ENCODE assay signal across 29 mouse cellular contexts in the genomic region with DNA sequence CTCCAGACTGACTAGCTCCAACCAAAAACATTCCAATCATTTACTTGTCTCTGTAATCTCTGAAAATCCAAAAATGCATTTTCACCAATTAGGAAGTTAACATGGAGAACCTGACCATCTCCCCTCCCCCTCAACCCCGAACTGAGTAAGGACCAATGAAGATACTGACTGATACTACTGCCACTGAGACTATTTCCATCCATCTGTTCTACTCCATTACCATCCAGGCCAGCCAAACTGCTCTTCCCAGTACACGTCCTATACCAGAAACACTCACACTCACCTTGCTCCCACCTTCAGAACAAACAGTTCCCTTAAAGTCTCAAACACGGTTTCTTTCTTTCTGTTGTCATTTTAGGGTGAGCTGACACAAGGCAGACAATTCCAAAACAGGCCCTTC. TPM values are rescaled to one million over a fixed set of nuclear protein-coding genes. Genes with fewer than 3 reads are reported as not detected.
DNase-seq lines count a peak whose midpoint lies in the region; ATAC-seq and TF ChIP-seq lines count a peak whose summit lies in the region.
"Had no signal": no experiment of that assay in that cellular context is flagged by ENCODE, and none has a peak within 500 bp of the region (broad histone marks: within the 10 kb centered on the region; RNA-seq: fewer than 3 reads in every experiment).

No protein-coding gene starts in this region.

- peak overlapping the region; percentile 53 for H3K27ac ChIP-seq in forebrain, embryonic 13.5 days
- no peak overlapping the region for H3K27ac ChIP-seq in forebrain, embryonic 11.5 days (ENCODE audit: low read depth, low read length)
- peak overlapping the region; percentile 23 for H3K27ac ChIP-seq in hindbrain, embryonic 14.5 days
- no peak overlapping the region for H3K27ac ChIP-seq in hindbrain, postnatal 0 days
- H3K27ac ChIP-seq in forebrain, embryonic 16.5 days (ENCODE audit: low read length), result peak overlapping the region; percentile 68
- H3K27ac ChIP-seq in midbrain, embryonic 16.5 days (ENCODE audit: low read length), result peak overlapping the region; percentile 65
- H3K27ac ChIP-seq: embryonic facial prominence, embryonic 13.5 days; heart, embryonic 10.5 days; heart, embryonic 15.5 days; limb, embryonic 12.5 days; liver, embryonic 15.5 days; stomach, embryonic 15.5 days had no signal

- H3K9ac ChIP-seq in forebrain, embryonic 13.5 days, result no peak overlapping the region
- H3K9ac ChIP-seq in forebrain, embryonic 11.5 days (ENCODE audit: low read length), result no peak overlapping the region
- H3K9ac ChIP-seq in hindbrain, embryonic 14.5 days, result no peak overlapping the region
- H3K9ac ChIP-seq in hindbrain, postnatal 0 days (replicated peaks; ENCODE audit: low read length), result no peak overlapping the region
- no peak overlapping the region; the same call in 1 of the 2 replicates for H3K9ac ChIP-seq in forebrain, embryonic 16.5 days (replicated peaks; ENCODE audit: low read depth, low read length)
- no peak overlapping the region for H3K9ac ChIP-seq in midbrain, embryonic 16.5 days (ENCODE audit: low read depth, low read length)
- H3K9ac ChIP-seq: embryonic facial prominence, embryonic 13.5 days; heart, embryonic 15.5 days; limb, embryonic 12.5 days; liver, embryonic 15.5 days; lung, embryonic 14.5 days; stomach, embryonic 15.5 days had no signal

- intact Hi-C loops in left cerebral cortex, postnatal 25 days (cut with DNase I), result no loop called here

- no peak for DNase-seq in forebrain, embryonic 11.5 days (ENCODE audit: low spot score)
- DNase-seq in hindbrain, embryonic 14.5 days (ENCODE audit: low spot score), result no peak
- no peak for DNase-seq in hindbrain, postnatal 0 days (ENCODE audit: low spot score)
- DNase-seq in left cerebral cortex, postnatal 25 days (ENCODE audit: low spot score in 2 of 2), result no peak
- no peak for DNase-seq in frontal cortex, postnatal 36 days (ENCODE audit: low spot score in 2 of 2)
- DNase-seq: cerebellum, adult 11-12 months; cerebellum, postnatal 10 days; gastrocnemius, postnatal 14 days; heart, postnatal 36 days; kidney, adult 11 months; kidney, postnatal 14 days; layer of hippocampus, adult 9-11 months; lung, embryonic 14.5 days; lung, postnatal 14 days; retina, postnatal 1 day; right cerebral cortex, postnatal 25 days had no signal

- TF ChIP-seq CTCF in hindbrain, postnatal 0 days (IDR thresholded peaks at IDR 0.05; ENCODE audit: low read depth), result no peak

- H3K27me3 ChIP-seq in forebrain, embryonic 13.5 days, result no peaks in the 10 kb centered on the region
- no peaks in the 10 kb centered on the region for H3K27me3 ChIP-seq in forebrain, embryonic 11.5 days (ENCODE audit: control insufficient read depth, insufficient read depth, low read length)
- no peaks in the 10 kb centered on the region for H3K27me3 ChIP-seq in hindbrain, embryonic 14.5 days (ENCODE audit: control insufficient read depth, insufficient read depth, low read length)
- no peaks in the 10 kb centered on the region for H3K27me3 ChIP-seq in hindbrain, postnatal 0 days (ENCODE audit: insufficient read depth, low read length)
- no peaks in the 10 kb centered on the region for H3K27me3 ChIP-seq in forebrain, embryonic 16.5 days (replicated peaks; ENCODE audit: control insufficient read depth, insufficient read depth, low read length)
- no peaks in the 10 kb centered on the region for H3K27me3 ChIP-seq in midbrain, embryonic 16.5 days (ENCODE audit: control insufficient read depth, insufficient read depth, low read depth, low read length)
- H3K27me3 ChIP-seq: embryonic facial prominence, embryonic 13.5 days; heart, embryonic 15.5 days; limb, embryonic 12.5 days; liver, embryonic 15.5 days; Patski; stomach, embryonic 15.5 days had no signal

- no peaks in the 10 kb centered on the region for H3K9me3 ChIP-seq in forebrain, embryonic 13.5 days (replicated peaks)
- H3K9me3 ChIP-seq in forebrain, embryonic 11.5 days (ENCODE audit: control insufficient read depth, low read length), result no peaks in the 10 kb centered on the region
- H3K9me3 ChIP-seq in hindbrain, embryonic 14.5 days (ENCODE audit: control insufficient read depth, low read length), result no peaks in the 10 kb centered on the region
- H3K9me3 ChIP-seq in hindbrain, postnatal 0 days (ENCODE audit: low read length), result no peaks in the 10 kb centered on the region
- H3K9me3 ChIP-seq in forebrain, embryonic 16.5 days (ENCODE audit: control insufficient read depth, low read length), result no peaks in the 10 kb centered on the region
- no peaks in the 10 kb centered on the region for H3K9me3 ChIP-seq in midbrain, embryonic 16.5 days (replicated peaks; ENCODE audit: control insufficient read depth, low read length, poor library complexity, severe bottlenecking)
- H3K9me3 ChIP-seq: embryonic facial prominence, embryonic 13.5 days; G1E; heart, embryonic 10.5 days; heart, embryonic 15.5 days; limb, embryonic 12.5 days; liver, embryonic 15.5 days; stomach, embryonic 15.5 days had no signal

- H3K4me1 ChIP-seq in forebrain, embryonic 13.5 days, result peaks cover 20% of the 10 kb centered on the region
- peaks cover 2% of the 10 kb centered on the region; the same call in 1 of the 2 replicates for H3K4me1 ChIP-seq in forebrain, embryonic 11.5 days (replicated peaks; ENCODE audit: control insufficient read depth, insufficient read depth, low read length)
- no peaks in the 10 kb centered on the region for H3K4me1 ChIP-seq in hindbrain, embryonic 14.5 days (replicated peaks; ENCODE audit: control insufficient read depth, insufficient read depth, low read length)
- no peaks in the 10 kb centered on the region for H3K4me1 ChIP-seq in hindbrain, postnatal 0 days (ENCODE audit: insufficient read depth, low read length)
- peaks cover 18% of the 10 kb centered on the region for H3K4me1 ChIP-seq in forebrain, embryonic 16.5 days (replicated peaks; ENCODE audit: control insufficient read depth, insufficient read depth, low read length)
- peaks cover 7% of the 10 kb centered on the region; the same call in 1 of the 2 replicates for H3K4me1 ChIP-seq in midbrain, embryonic 16.5 days (ENCODE audit: control insufficient read depth, insufficient read depth, low read length)
- H3K4me1 ChIP-seq: embryonic facial prominence, embryonic 13.5 days; heart, embryonic 10.5 days; heart, embryonic 15.5 days; limb, embryonic 12.5 days; liver, embryonic 15.5 days; stomach, embryonic 15.5 days had no signal

- no peaks in the 10 kb centered on the region for H3K36me3 ChIP-seq in forebrain, embryonic 13.5 days (ENCODE audit: poor library complexity, severe bottlenecking)
- H3K36me3 ChIP-seq in forebrain, embryonic 11.5 days (ENCODE audit: control insufficient read depth, insufficient read depth, low read length), result no peaks in the 10 kb centered on the region
- H3K36me3 ChIP-seq in hindbrain, embryonic 14.5 days (replicated peaks; ENCODE audit: control insufficient read depth, insufficient read depth), result no peaks in the 10 kb centered on the region
- no peaks in the 10 kb centered on the region for H3K36me3 ChIP-seq in hindbrain, postnatal 0 days (ENCODE audit: insufficient read depth, low read length)
- H3K36me3 ChIP-seq in forebrain, embryonic 16.5 days (ENCODE audit: control insufficient read depth, insufficient read depth), result no peaks in the 10 kb centered on the region
- H3K36me3 ChIP-seq in midbrain, embryonic 16.5 days (ENCODE audit: control insufficient read depth, insufficient read depth, low read length), result no peaks in the 10 kb centered on the region
- H3K36me3 ChIP-seq: embryonic facial prominence, embryonic 13.5 days; G1E; heart, embryonic 10.5 days; heart, embryonic 15.5 days; limb, embryonic 12.5 days; liver, embryonic 15.5 days; stomach, embryonic 15.5 days had no signal

- 64% methylated on average over 3 of the region's 3 CpGs for WGBS in forebrain, embryonic 13.5 days
- 71% methylated on average over 3 of the region's 3 CpGs for WGBS in forebrain, embryonic 11.5 days
- WGBS in hindbrain, embryonic 14.5 days, result 52% methylated on average over 3 of the region's 3 CpGs
- WGBS in hindbrain, postnatal 0 days, result 62% methylated on average over 3 of the region's 3 CpGs
- 57% methylated on average over 3 of the region's 3 CpGs for WGBS in forebrain, embryonic 16.5 days
- WGBS in midbrain, embryonic 16.5 days, result 61% methylated on average over 3 of the region's 3 CpGs

- H3K4me3 ChIP-seq in forebrain, embryonic 13.5 days, result no peak overlapping the region
- H3K4me3 ChIP-seq in forebrain, embryonic 11.5 days (ENCODE audit: low read depth, low read length), result no peak overlapping the region
- no peak overlapping the region for H3K4me3 ChIP-seq in hindbrain, embryonic 14.5 days (replicated peaks; ENCODE audit: low read length)
- no peak overlapping the region for H3K4me3 ChIP-seq in hindbrain, postnatal 0 days (ENCODE audit: low read length)
- H3K4me3 ChIP-seq in forebrain, embryonic 16.5 days (replicated peaks; ENCODE audit: low read length), result 0 out of 2 replicates have a peak overlapping the region, but pooled peaks have one; percentile 3
- no peak overlapping the region for H3K4me3 ChIP-seq in midbrain, embryonic 16.5 days (ENCODE audit: low read depth, low read length)
- H3K4me3 ChIP-seq: embryonic facial prominence, embryonic 13.5 days; heart, embryonic 10.5 days; heart, embryonic 15.5 days; limb, embryonic 12.5 days; liver, embryonic 15.5 days; myocyte; stomach, embryonic 15.5 days had no signal

- peak overlapping the region; percentile 21; the same call in 1 of the 2 replicates for H3K4me2 ChIP-seq in forebrain, embryonic 13.5 days
- no peak overlapping the region for H3K4me2 ChIP-seq in forebrain, embryonic 11.5 days (ENCODE audit: low read depth, low read length, severe bottlenecking)
- no peak overlapping the region for H3K4me2 ChIP-seq in hindbrain, embryonic 14.5 days (replicated peaks)
- H3K4me2 ChIP-seq in hindbrain, postnatal 0 days (ENCODE audit: low read depth, low read length), result no peak overlapping the region
- H3K4me2 ChIP-seq in forebrain, embryonic 16.5 days (ENCODE audit: low read length), result peak overlapping the region; percentile 20; the same call in 1 of the 2 replicates
- H3K4me2 ChIP-seq in midbrain, embryonic 16.5 days (ENCODE audit: low read length), result peak overlapping the region; percentile 16; the same call in 1 of the 2 replicates
- H3K4me2 ChIP-seq: embryonic facial prominence, embryonic 13.5 days; heart, embryonic 15.5 days; limb, embryonic 12.5 days; liver, embryonic 15.5 days; lung, embryonic 14.5 days; stomach, embryonic 15.5 days had no signal

- ATAC-seq in forebrain, embryonic 13.5 days, result no peak
- ATAC-seq in forebrain, embryonic 11.5 days (replicated peaks; ENCODE audit: low FRiP score), result no peak
- no peak for ATAC-seq in hindbrain, embryonic 14.5 days (ENCODE audit: low FRiP score)
- no peak for ATAC-seq in hindbrain, postnatal 0 days
- no peak for ATAC-seq in forebrain, embryonic 16.5 days
- peak; percentile 54; the same call in 1 of the 2 replicates for ATAC-seq in midbrain, embryonic 16.5 days
- ATAC-seq: inflammation-experienced regulatory T-cells, adult 6 months; Patski had no signal

RNA-seq across cellular contexts. Expression of a gene that starts 55.1 kb away (rescaled TPM):
- 12.9 and 13.4 TPM in 2 replicates for polyA plus RNA-seq in forebrain, embryonic 13.5 days (2015; fragmentation: Nextera tagmentation; extraction: Ambion mirVana)
- 9.2 and 9.5 TPM in 2 replicates for polyA plus RNA-seq in forebrain, embryonic 11.5 days (2014; fragmentation: Nextera tagmentation; extraction: Ambion mirVana)
- polyA plus RNA-seq in hindbrain, embryonic 14.5 days (2014; fragmentation: Nextera tagmentation; extraction: Ambion mirVana), result 10.9 and 14.8 TPM in 2 replicates
- total RNA-seq in hindbrain, postnatal 0 days (2014; rRNA removed), result 52.0 and 53.9 TPM in 2 replicates
- 9.2 and 11.3 TPM in 2 replicates for polyA plus RNA-seq in hindbrain, postnatal 0 days (2015; fragmentation: Nextera tagmentation; extraction: Ambion mirVana)
- polyA plus RNA-seq in forebrain, embryonic 16.5 days (2015; fragmentation: Nextera tagmentation; extraction: Ambion mirVana), result 14.7 and 15.7 TPM in 2 replicates
- polyA plus RNA-seq in midbrain, embryonic 16.5 days (2015; fragmentation: Nextera tagmentation; extraction: Ambion mirVana), result 16.0 and 17.8 TPM in 2 replicates
- 10 to 100 TPM; 31.0 to 31.8 TPM for total RNA-seq in left cerebral cortex, postnatal 25 days (2021)
- total RNA-seq: G1E had no signal
- polyA plus RNA-seq: G1E, Patski had no signal

Comparison
In these comparisons a context has a peak if more than half of its experiments do, and no peak if none do; other contexts are left out.
1. H3K27ac ChIP-seq: peak in forebrain, embryonic 13.5 days (single experiment), hindbrain, embryonic 14.5 days (single experiment), forebrain, embryonic 16.5 days (single experiment) and midbrain, embryonic 16.5 days (single experiment); none in forebrain, embryonic 11.5 days (single experiment) and hindbrain, postnatal 0 days (single experiment).
2. H3K4me2 ChIP-seq: peak in forebrain, embryonic 13.5 days (single experiment), forebrain, embryonic 16.5 days (single experiment) and midbrain, embryonic 16.5 days (single experiment); none in forebrain, embryonic 11.5 days (single experiment), hindbrain, embryonic 14.5 days (single experiment) and hindbrain, postnatal 0 days (single experiment).